Mouse (Mus musculus) olfactory bulb, adult 2 months (tissue): Measurements from ENCODE around the gene Csnk2a1.

Experiments used
- CTCF ChIP-seq: fragments of 200-500 bp; IDR thresholded peaks from 2 replicates; pipeline ENCODE4 v1.5.1; 2012; ENCODE audit warnings: low read depth, mild to moderate bottlenecking, low read length, moderate library complexity; ENCODE audit not compliant: insufficient read depth
- POLR2A ChIP-seq: fragments of 200-500 bp; IDR thresholded peaks from 2 replicates; pipeline ENCODE4 v1.6.1; 2012; ENCODE audit warnings: mild to moderate bottlenecking, low read depth, low read length, moderate library complexity; ENCODE audit not compliant: insufficient read depth

DNA sequence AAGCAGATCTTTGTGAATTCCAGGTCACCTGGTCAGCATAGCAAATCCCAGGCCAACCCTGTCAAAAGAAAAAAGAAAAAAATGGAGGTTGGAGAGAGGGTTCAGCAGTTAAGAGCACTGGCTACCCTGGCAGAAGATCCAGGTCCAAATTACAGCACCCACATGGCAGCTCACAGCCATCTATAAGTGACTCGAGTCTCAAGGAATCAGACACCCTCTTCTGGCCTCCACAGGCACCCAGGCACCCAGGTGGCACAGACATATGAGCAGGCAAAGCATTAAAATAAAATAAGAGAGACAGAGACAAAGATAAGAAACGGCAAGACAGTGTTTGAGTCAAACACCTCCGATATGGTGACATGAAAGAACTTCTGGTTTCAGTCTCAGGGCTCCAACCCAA is 29.7 kb upstream of the Csnk2a1 start:
- TF ChIP-seq CTCF (no peak), POLR2A (no peak)
